Mouse (Mus musculus): Measurements from ENCODE around the gene Asap2. TPM values are rescaled to one million over a fixed set of nuclear protein-coding genes. Genes with fewer than 3 reads are reported as not detected.

Gene Asap2
- polyA plus RNA-seq, 1 experiment: 3.6 TPM

DNA sequence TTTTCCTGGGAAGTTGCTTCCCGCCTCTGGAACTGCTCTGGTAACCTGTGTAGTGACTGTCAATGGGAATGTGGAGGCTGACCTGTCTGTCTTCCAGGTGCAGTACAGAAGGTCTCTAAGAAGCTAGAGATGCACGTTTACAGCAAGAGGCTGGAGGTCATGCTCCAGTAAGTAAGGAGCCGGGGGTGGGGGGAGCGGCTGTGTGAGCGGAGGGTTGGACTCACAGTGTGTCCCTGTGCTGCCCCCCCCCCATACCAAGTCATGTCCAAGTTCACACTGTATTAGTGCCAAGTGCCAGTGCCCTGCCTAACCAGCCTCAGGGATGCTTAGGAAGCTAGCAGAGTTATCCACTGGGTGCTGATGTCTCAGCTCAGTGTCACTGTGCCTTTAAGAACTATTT lies 321.9 kb downstream of the Asap2 start:
- TF ChIP-seq POLR2A (IDR thresholded peaks at IDR 0.05; ENCODE audit: control insufficient read depth, extremely low read depth, insufficient read depth, low read length, poor library complexity) (no peak), CTCF (IDR thresholded peaks at IDR 0.05; ENCODE audit: borderline replicate concordance, control insufficient read depth, extremely low read depth, insufficient read depth, low read length, poor library complexity) (no peak)
- H3K36me3 ChIP-seq (ENCODE audit: control insufficient read depth, insufficient read depth, low read length): peaks cover 45% of the 10 kb centered on the region
- 95% methylated on average over 5 of the region's 5 CpGs for WGBS

DNA sequence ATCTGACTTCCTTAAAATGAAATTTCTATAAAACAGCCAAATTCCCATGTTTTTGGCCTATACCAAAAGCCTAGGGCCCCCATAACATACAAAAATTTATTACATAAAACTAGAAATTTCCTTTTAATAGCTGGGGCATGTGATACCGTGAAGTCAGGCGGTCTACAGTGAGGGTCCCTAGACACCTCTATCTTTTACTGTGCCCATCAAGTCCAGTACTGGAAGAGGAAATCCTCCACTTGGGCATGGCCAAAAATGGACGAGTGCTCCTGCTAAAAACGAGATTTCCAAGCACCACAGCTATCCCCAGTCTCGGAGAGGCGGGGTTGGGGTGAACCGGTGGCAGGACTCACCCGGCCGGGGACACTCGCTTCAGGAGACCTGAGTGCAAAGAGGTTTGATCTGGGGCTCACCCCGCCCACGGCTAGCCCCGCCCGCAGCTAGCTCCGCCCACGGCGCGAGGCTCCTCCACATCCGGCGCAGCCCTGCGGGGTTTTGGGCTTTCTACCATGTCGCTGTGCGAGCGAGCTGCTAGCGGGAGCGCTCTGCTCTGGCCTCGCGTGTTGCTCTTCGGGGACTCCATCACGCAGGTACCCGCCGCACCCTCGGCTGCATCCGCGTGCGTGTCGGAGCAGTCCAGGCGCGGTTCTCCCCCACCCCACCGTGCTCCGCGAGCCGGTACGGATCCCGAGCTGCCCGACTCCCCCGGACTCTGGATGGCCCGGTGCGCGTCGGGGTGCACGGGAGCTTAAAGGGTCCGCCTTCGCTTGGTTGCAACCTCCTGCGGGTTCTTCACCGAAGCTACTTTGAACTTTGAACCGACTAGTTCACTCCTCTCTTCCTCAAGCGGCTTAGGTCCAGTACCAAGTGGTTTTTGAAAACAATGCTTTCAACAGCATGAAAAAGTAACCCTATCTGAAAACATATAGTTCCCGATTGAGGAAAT lies 325.9 kb downstream of the Asap2 start, which contains the start of gene Iah1:
Iah1 (plus strand) TSS at position 467 of the 946 bp plus-strand sequence.
- 2% methylated on average over 59 of the region's 59 CpGs for WGBS
- peak; percentile 91 for DNase-seq
- peaks cover 10% of the 10 kb centered on the region for H3K36me3 ChIP-seq (ENCODE audit: control insufficient read depth, insufficient read depth, low read length)

More for the DNA sequence above, 321.9 kb downstream of the Asap2 start:
- no peak overlapping the region for H3K4me3 ChIP-seq (ENCODE audit: control insufficient read depth, insufficient read depth, low read length)
- H3K27me3 ChIP-seq (ENCODE audit: control insufficient read depth, insufficient read depth, low read length): no peaks in the 10 kb centered on the region
- DNase-seq: no peak
- no peak overlapping the region for H3K27ac ChIP-seq (ENCODE audit: control insufficient read depth, insufficient read depth, low read length)
- peaks cover 2% of the 10 kb centered on the region; the same call in 1 of the 2 replicates for H3K4me1 ChIP-seq (replicated peaks; ENCODE audit: control insufficient read depth, insufficient read depth, low read length)

DNA sequence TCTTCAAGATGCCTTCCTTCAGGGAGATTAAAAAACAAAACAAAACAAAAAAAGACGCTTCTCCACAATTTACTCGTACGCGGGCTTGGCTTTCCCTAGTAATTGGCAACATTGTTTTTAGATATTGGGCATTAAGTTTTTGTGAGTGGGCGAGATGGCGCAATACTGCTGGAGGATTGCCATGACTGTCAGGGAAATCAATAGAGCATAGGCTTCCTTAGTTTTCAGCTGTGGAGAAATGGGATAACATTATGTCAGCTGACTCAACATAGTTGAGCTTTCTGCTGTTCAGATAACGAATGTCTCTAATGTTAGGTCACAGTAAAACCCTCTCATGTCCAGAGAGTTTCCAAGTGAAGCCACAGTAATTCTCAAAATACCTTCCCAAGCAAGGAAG lies 326.6 kb downstream of the Asap2 start:
- Histone ChIP-seq H3K36me3 (ENCODE audit: control insufficient read depth, insufficient read depth, low read length) (peaks cover 9% of the 10 kb centered on the region; the same call in 1 of the 2 replicates), H3K4me3 (ENCODE audit: control insufficient read depth, insufficient read depth, low read length) (no peak overlapping the region)
- DNase-seq: no peak

More for the DNA sequence above, 325.9 kb downstream of the Asap2 start, which contains the start of gene Iah1:
- H3K4me3 ChIP-seq (ENCODE audit: control insufficient read depth, insufficient read depth, low read length): peak within 1 kb of the TSS; percentile 67
- H3K27me3 ChIP-seq (ENCODE audit: control insufficient read depth, insufficient read depth, low read length): no peaks in the 10 kb centered on the region
- H3K4me1 ChIP-seq (replicated peaks; ENCODE audit: control insufficient read depth, insufficient read depth, low read length): peaks cover 4% of the 10 kb centered on the region; the same call in 1 of the 2 replicates
- peak within 1 kb of the TSS; percentile 41 for H3K27ac ChIP-seq (ENCODE audit: control insufficient read depth, insufficient read depth, low read length)
- TF ChIP-seq POLR2A (IDR thresholded peaks at IDR 0.05; ENCODE audit: control insufficient read depth, extremely low read depth, insufficient read depth, low read length, poor library complexity): peak; percentile 79
- TF ChIP-seq CTCF (IDR thresholded peaks at IDR 0.05; ENCODE audit: borderline replicate concordance, control insufficient read depth, extremely low read depth, insufficient read depth, low read length, poor library complexity): no peak

DNA sequence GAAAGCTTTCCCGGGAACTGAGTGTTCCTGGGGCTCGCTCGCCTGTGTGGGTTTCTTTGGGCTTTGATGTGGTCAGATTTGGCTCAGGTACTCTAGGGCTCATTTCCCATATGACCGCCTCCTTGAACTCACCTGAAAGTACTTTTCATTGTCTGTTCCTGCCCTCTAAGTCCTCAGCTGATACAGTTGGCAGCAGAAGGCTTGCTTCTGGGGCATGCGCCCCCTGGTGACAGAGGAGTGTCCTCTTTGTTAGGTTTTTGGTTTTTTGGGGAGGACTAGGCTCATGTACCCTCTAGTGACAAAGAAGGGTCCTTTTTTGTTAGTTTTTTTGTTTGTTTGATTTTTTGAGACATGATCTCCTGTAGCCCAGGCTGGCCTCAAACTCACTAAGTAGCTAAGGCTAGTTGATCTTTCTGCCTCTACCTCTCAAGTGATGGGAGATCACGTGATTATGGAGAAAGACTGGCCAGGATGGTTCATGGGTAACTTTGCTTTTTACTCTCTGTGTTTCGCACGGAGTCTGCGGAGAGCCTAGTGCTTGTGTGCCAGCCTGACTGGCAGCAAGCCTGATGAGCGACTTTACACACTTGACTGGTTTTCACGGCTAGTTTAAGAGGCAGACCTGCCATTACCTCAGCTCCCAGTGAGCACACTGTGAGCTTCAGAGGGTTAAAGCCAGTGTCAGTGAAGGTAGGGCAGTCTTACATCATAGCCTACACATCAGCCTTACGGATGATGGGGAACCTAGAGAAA lies 328.1 kb downstream of the Asap2 start:
- TF ChIP-seq POLR2A (IDR thresholded peaks at IDR 0.05; ENCODE audit: control insufficient read depth, extremely low read depth, insufficient read depth, low read length, poor library complexity) (no peak), CTCF (IDR thresholded peaks at IDR 0.05; ENCODE audit: borderline replicate concordance, control insufficient read depth, extremely low read depth, insufficient read depth, low read length, poor library complexity) (no peak)
- WGBS: 80% methylated on average over 12 of the region's 12 CpGs
- Histone ChIP-seq H3K27ac (ENCODE audit: control insufficient read depth, insufficient read depth, low read length) (no peak overlapping the region), H3K4me3 (ENCODE audit: control insufficient read depth, insufficient read depth, low read length) (no peak overlapping the region), H3K4me1 (replicated peaks; ENCODE audit: control insufficient read depth, insufficient read depth, low read length) (peaks cover 4% of the 10 kb centered on the region; the same call in 1 of the 2 replicates), H3K36me3 (ENCODE audit: control insufficient read depth, insufficient read depth, low read length) (peaks cover 14% of the 10 kb centered on the region), H3K27me3 (ENCODE audit: control insufficient read depth, insufficient read depth, low read length) (no peaks in the 10 kb centered on the region)
- peak; percentile 83 for DNase-seq

More for the DNA sequence above, 326.6 kb downstream of the Asap2 start:
- TF ChIP-seq POLR2A (IDR thresholded peaks at IDR 0.05; ENCODE audit: control insufficient read depth, extremely low read depth, insufficient read depth, low read length, poor library complexity): no peak
- TF ChIP-seq CTCF (IDR thresholded peaks at IDR 0.05; ENCODE audit: borderline replicate concordance, control insufficient read depth, extremely low read depth, insufficient read depth, low read length, poor library complexity): no peak
- Histone ChIP-seq H3K4me1 (replicated peaks; ENCODE audit: control insufficient read depth, insufficient read depth, low read length) (peaks cover 4% of the 10 kb centered on the region; the same call in 1 of the 2 replicates), H3K27ac (ENCODE audit: control insufficient read depth, insufficient read depth, low read length) (no peak overlapping the region), H3K27me3 (ENCODE audit: control insufficient read depth, insufficient read depth, low read length) (no peaks in the 10 kb centered on the region)
- 65% methylated on average over 7 of the region's 7 CpGs for WGBS

Measured in thymus, adult 2 months (tissue).